Mouse (Mus musculus) testis, postnatal 14 days (tissue): ENCODE measurements at regions not wholly inside any gene's neighbourhood (a gene's known extent, or its start where the extent isn't known, plus 50 kb on each side); places are given as distances from the start of the nearest gene placed in this dataset.
"Not testable (repeated sequence)": the region's sequence is repeated elsewhere in the genome, so short reads cannot be mapped to it uniquely, and the experiment has no call there.

Source experiments
- DNase-seq: peaks from one replicate; pipeline ENCODE4 v3.0.0; 2021; ENCODE audit warnings: low spot score

DNA sequence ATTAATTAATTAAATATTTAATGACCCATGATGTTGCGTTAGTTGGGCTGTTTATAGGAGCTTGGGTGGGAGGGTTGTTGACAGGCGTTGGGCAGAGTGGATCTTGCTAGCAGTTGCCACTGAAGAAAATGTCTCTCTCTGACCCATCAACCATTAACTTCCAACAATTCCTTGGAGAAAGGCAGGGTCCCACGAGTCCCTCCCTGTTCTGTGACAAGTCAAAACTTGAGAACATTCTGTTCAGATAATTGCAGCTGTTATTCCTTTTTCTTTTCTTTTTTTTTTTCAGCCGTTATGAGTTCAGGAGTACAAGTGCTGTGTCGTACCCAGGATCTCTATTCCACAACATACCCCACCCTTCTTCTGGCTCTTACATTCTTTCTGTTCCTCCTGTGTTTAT, 59.8 kb upstream of the Tnfrsf21 start:
- no peak for DNase-seq

DNA sequence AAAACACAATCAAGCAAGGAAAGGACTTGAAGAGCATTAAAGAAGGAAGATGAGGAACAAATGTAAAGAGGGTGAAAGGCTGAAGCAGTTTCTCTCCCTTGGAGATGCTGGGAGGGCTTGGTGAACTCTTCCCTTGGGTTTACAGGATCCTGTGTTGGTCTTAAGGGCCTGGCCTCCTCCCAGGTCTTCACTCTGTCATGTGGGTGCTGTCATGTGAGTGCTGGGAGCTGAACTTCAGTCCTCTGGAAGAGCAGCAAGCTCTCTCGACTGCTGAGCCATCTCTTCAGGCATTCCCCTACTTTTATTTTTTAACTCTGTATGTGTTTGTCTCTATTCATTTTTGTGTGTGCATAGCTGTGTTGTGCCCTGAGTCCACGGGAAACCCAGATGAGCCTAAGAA, 61.6 kb upstream of the Tnfrsf21 start:
- no peak for DNase-seq

DNA sequence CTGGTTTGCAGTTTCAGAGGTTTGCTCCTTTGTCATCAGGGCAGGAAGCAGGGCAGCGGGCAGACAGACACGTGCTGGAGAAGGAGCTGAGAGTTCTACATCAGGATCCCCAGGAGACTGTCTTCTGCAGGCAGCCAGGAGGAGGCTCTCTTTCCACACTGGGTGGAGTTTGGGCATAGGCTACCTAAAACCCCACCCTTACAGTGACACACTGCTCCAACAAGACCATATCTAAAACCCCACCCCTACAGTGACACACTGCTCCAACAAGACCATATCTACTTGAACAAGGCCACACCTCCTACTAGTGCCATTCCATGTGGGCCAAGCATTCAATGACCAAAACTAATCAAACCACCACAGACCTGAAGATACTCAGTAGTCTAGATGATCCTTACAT, 68.0 kb upstream of the Cd2ap start:
- DNase-seq, result no peak

DNA sequence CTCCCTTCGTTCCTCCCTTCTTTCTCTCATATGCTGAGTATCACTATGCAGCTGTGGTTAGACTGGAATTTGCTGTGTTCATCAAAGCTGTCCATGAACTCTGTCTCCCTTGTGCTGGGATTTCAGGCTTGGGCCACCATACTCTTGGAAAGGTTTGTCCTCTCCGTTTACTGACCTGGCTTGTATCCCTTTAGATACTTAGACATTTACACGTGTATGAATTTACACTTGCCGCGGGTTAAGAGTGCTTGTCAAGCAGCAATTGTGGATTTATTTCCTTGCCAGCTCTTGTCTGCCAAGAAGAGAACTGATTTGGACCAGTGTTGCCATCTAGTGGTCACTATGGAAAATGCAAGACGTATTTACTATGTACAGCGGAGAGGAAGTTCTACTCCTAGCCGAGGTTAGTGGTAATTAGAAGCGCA, 66.8 kb upstream of the Cd2ap start:
- peak; percentile 60 for DNase-seq

DNA sequence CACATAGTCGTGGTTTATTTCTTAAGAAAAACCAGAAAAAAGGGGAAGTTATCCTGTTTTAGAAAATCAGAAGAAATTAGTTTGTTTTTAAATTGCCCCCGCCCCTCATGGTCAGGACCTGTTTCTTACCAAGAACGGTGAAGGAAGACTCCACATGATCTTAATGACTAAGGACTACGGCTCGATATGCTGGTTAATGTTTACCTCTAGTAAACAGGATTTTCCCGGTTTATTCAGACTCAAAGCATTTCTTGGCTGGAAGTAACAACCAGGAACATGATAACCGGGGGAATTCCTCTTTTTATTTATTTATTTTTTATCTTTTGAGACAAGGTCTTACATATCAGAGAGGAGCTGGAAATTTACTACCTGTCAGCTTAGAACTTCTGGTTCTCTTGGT, 63.0 kb upstream of the Cd2ap start:
- DNase-seq, result no peak

DNA sequence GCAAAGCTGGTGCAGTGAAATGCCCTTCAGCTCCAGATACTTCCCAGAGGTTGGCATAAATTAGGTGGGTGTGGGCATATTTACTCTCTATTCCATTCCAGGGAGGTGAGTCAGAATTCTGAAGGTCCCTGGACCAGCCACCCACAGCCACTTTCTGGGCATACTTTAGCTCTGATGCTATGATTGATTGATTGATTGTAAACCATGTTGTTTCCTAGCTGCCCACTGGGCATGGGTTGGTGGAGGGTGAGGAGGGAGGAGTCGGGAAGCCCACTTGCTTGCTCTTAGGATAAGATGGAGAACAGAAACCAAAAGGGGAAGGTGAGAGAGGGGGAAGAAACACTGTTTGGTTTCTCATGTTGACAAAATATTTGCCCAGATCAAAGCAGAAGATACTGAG, 62.1 kb upstream of the Cd2ap start:
- DNase-seq, result no peak

DNA sequence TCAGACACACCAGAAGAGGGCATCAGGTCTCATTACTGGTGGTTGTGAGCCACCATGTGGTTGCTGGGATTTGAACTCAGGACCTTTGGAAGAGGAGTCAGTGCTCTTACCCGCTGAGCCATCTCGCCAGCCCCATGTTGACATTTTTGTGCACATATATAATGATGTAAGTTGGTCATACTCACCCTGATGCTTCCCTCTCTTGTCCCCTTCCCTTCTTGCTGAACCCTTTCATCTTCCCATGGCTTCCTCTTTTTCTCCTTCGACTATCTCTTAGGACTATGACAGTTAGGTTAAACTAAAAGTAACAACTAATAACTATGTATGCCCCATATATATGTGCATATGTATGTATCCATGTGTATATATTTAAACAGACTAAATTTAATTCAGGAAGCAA, 61.0 kb upstream of the Cd2ap start:
- not testable (repeated sequence) for DNase-seq

DNA sequence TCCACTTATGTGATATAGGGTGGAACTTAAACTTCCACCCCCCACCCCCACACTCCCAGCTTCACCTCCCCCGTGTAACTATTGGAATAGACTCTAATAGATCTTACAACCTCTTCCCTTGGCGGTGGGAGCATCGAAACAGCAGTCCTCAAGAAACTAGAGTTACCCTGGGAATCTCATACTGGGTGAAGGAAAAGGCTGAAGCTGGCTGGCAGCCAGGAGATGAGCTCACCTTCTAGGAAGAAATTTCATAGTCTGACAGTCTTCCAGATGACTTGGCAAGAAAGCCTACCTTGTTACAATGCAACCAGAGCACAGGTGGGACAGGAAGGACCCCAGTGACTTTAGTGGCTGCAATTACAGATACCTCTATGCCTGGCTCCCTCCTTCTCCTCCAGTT, 57.6 kb upstream of the Cd2ap start:
- DNase-seq, result peak; percentile 29

DNA sequence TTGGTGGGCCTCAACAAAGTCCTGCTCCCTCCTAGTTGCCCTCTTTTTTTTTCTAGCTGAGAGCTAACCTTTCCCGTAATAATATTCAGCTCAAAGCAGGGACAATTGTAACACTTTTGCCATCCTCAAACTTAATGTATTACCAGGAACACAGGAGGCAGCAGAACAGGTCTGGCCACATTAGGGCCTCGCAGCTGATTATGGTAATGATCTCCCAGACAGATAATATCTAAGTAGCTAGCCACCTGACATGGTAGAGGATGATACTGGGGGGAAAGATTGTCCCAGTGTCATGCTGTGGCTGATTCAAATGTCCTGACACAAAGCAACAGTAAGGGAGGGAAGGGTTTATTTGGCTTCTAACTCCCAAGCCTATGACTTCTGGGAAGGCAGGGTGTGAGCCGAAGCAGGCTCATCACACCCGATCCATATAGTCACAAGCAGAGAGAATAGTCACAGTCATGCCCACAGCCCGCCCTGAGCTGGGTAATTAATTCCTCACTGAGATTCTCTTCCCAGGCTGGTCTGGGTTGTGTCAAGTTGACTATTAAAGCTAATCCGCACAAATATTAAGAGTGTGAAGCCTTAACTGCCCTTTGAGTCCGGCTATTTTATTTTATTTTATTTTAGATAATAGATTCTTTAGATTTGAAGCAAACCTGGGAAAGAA, 57.0 kb upstream of the Cd2ap start:
- DNase-seq, result no peak

DNA sequence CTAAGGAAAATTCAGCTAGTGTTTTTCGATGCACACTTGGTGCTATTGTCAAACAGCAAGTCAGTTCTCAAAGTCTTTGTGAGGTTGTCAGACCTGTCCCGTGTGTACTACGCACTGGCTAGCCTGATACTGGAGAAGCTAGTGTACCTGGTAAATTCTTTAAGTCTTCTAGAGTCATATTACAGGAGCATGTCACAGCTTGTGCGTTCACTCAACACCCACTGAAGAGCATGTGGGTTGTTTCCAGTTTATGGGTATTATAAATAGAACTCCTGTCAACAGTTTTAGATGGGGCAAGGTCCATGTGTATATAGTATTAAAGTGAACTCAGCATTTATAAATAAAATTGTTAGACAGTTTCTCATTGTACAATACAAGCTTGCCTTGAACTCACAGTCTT, 50.9 kb upstream of the Cd2ap start:
- DNase-seq, result no peak
